Mouse (Mus musculus) brown adipose tissue, adult 24 weeks (tissue): Measurements from ENCODE around the gene Dnajc8. TPM values are rescaled to one million over a fixed set of nuclear protein-coding genes. Genes with fewer than 3 reads are reported as not detected.

ENCODE experiments used
- H3K27ac ChIP-seq: fragments of 200-500 bp; replicated peaks from 2 replicates; pipeline ENCODE4 v1.5.1; 2012; ENCODE audit warnings: low read depth, mild to moderate bottlenecking, low read length
- H3K4me1 ChIP-seq: fragments of 200-500 bp; 2 replicates; pipeline ENCODE4 v1.6.1; 2012; ENCODE audit warnings: low read length, mixed read lengths; ENCODE audit not compliant: control insufficient read depth, insufficient read depth, insufficient read length
- H3K4me3 ChIP-seq: fragments of 200-500 bp; 2 replicates; pipeline ENCODE4 v1.5.1; 2012; ENCODE audit warnings: low read depth, mild to moderate bottlenecking, low read length, moderate library complexity; ENCODE audit not compliant: insufficient read depth
- polyA plus RNA-seq: library from polyadenylated mRNA; stranded (reverse); fragments of >200 nt; gene quantifications from 2 replicates; pipeline ENCODE4 v1.2.4, GENCODE M21; 2012; ENCODE audit not compliant: missing spikeins, insufficient read depth, insufficient read length

The Dnajc8 gene
- 62.3 and 81.0 TPM in 2 replicates for polyA plus RNA-seq

DNA sequence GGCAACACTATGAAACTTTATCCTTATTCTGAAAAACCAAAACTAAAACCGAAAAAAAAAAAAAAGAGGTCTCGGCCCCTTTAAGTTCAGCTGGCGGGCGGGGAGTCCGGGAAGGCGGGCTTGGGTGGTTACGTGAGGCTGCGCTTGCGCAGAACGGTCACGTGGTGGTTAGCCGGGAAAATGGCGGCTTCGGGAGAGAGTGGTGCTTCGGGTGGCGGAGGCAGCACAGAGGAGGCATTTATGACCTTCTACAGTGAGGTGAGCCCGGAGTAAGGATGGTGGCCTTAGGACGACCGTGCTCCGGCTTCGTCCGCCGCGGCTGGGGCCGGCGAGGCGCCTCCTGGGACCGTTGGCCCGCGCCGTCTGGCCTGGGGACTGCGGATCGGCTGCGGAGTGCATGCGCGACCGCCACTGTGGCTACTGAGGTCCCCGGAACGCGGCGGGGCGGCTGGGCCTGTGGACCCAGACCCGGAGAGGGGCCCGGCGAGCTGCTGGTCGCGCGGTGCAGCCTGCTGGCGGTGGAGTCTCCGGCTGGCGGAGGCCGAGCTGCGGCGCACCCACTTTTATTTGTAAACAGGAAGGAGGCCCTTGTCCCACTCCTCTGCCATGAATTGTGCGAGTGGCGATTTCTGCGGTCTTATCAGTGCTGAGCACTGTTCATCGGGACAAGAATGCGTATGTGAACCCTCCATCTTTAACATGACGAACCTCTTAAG is at the start of gene Dnajc8:
Gene Dnajc8 (plus strand): TSS at position 145 of the 716 bp plus-strand sequence.
- Histone ChIP-seq H3K27ac (peak within 1 kb of the TSS; percentile 4; the same call in 1 of the 2 replicates), H3K4me1 (peaks cover 3% of the 10 kb centered on the region; the same call in 1 of the 2 replicates), H3K4me3 (peak within 1 kb of the TSS; percentile 75)

DNA sequence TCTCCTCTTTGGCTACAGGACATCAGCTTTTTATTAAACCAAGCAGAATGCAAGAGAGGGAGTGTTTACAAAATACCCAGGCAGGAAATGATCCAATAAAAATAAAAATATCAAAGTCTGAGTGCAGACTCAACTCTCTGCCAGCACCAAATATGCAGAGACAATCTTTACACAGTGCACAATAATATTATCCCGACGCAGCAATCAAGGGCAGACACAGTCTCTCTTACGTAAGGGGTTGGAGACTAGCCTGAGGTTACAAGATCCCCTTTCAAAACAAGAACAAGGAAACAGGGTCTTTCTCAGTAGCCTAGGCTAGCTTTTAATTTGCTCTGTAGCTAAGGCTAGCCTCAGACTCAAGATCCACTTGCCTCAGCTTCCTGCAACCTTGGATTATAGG is 46.8 kb upstream of the Dnajc8 start:
- peaks cover 14% of the 10 kb centered on the region for H3K4me1 ChIP-seq
- H3K4me3 ChIP-seq: no peak overlapping the region
- peak overlapping the region; percentile 91 for H3K27ac ChIP-seq

GRCm38 (mm10) chr4:132488976-132489375 is 46.4 kb upstream of the Dnajc8 start:
- Histone ChIP-seq H3K4me3 (no peak overlapping the region), H3K27ac (peak overlapping the region; percentile 91), H3K4me1 (peaks cover 14% of the 10 kb centered on the region)

DNA sequence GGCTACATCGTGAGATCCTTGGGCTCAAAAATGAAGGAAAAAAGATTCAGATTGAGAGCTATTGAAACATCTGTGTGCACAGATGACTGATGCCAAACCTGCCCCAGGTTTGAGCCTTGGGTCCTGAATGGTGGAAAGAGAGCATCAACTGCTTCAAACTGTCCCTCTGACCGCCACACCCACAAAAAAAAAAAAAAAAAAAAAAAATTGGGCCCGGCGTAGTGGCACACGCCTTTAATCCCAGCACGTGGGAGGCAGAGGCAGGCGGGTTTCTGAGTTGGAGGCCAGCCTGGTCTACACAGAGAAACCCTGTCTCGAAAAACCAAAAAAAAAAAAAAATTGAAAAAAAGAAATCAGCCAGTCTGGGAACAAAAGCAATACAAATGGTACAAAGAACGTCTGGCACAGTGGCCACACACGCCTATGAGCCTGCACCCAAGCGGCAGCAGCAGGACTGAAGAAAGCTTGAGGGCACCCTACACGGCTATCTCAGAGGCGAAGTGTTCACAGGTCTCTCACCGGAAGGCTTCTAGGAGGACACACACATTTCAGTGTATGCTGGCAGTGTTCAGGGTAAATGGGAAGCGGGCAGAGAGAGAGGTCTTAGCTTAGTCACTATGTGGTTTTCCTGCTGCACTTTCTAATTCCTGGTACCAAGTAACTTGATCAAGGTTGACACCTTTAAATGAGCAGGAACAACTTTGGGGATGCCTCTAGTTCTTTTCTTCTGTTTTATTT is 44.9 kb upstream of the Dnajc8 start:
- Histone ChIP-seq H3K4me1 (peaks cover 14% of the 10 kb centered on the region), H3K27ac (peak overlapping the region; percentile 91), H3K4me3 (no peak overlapping the region)

GRCm38 (mm10) chr4:132491057-132491456 is 44.3 kb upstream of the Dnajc8 start:
- Histone ChIP-seq H3K27ac (peak overlapping the region; percentile 79), H3K4me3 (no peak overlapping the region), H3K4me1 (peaks cover 14% of the 10 kb centered on the region)

DNA sequence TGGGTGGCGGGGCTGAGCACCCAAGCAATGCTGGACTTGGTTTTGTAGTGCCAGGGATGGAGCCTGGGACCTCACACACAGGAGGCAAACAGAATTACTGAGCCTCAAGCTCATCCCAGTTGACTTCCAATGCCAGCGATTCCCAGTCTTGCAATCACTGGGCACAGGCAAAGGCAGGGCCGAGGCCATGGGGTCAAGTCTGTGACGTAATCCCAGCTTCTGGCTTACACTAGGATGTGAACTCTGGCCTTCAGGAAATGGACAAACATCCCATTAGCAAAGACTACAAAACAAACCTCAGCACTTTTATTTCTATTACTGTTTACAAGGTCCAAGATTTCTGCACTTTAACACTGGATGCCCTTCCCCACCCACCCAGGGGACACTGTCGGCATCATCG is 43.6 kb upstream of the Dnajc8 start:
- Histone ChIP-seq H3K27ac (peak overlapping the region; percentile 91), H3K4me1 (peaks cover 14% of the 10 kb centered on the region), H3K4me3 (no peak overlapping the region)

DNA sequence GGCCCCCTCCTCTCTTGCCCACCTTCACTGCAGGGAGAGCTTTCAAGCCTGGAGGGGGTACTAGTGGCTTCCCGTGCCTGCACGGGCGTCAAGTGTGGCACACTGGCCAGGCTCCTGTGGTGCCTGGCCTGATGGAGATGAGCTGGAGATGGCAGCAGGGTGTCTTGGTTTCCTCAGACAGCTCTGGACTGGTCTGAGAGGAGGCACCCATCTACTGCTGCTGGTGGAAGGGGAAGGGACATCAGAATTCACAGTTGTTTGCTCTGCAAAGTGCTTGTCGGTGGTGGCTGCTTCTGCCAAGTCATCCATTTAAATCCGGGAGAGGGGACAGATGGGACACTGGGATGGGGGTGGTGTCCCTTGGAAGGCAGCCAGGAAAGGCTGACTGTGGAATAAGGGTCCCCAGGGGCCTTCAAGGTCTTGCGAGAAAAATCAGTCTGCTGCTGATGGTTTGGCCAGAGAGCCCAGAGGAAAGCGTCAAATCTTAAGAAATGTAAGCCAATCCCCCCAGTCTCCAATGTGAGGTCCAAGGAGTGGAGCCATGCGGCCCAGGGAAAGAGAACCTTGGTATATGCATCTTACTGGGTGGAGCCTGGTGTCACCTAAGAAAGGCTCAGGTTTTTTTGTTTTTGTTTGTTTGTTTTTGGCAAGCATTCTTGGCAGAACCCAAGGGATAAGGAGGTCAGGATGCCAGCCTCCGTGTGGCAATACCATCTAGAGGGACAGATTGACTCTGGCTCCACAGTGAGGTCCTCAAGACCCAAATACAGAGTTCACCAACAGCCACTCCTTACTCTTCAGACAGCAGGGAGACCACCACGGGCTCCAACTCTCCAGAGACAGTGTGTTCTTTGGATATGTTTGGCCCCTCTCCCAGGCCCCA is 42.9 kb upstream of the Dnajc8 start:
- peak overlapping the region; percentile 91 for H3K27ac ChIP-seq

GRCm38 (mm10) chr4:132494271-132494918 is 41.0 kb upstream of the Dnajc8 start:
- Histone ChIP-seq H3K27ac (no peak overlapping the region), H3K4me1 (peaks cover 14% of the 10 kb centered on the region), H3K4me3 (no peak overlapping the region)

More for the DNA sequence above, 42.9 kb upstream of the Dnajc8 start:
- Histone ChIP-seq H3K4me1 (peaks cover 14% of the 10 kb centered on the region), H3K4me3 (no peak overlapping the region)

DNA sequence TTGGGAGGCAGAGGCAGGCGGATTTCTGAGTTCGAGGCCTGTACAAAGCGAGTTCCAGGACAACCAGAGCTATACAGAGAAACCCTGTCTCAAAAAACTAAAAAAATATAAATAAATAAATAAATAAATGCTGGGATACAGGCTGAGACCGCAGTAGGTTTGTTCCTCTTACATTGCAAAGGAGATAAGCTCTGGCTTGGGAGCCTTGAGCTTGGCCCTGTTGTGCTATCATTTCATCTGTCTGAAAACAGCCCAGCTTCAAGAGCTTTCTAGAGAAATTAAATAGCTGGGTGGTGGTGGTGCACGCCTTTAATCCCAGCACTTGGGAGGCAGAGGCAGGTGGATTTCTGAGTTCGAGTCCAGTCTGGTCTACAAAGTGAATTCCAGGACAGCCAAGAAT is 33.7 kb upstream of the Dnajc8 start:
- no peak overlapping the region for H3K4me3 ChIP-seq
- no peaks in the 10 kb centered on the region for H3K4me1 ChIP-seq
- H3K27ac ChIP-seq: no peak overlapping the region

- no peak overlapping the region for H3K27ac ChIP-seq
- no peak overlapping the region for H3K4me3 ChIP-seq
- H3K4me1 ChIP-seq: no peaks in the 10 kb centered on the region
These were observed 32.0 kb upstream of the Dnajc8 start for GRCm38 (mm10) chr4:132503344-132503743.

DNA sequence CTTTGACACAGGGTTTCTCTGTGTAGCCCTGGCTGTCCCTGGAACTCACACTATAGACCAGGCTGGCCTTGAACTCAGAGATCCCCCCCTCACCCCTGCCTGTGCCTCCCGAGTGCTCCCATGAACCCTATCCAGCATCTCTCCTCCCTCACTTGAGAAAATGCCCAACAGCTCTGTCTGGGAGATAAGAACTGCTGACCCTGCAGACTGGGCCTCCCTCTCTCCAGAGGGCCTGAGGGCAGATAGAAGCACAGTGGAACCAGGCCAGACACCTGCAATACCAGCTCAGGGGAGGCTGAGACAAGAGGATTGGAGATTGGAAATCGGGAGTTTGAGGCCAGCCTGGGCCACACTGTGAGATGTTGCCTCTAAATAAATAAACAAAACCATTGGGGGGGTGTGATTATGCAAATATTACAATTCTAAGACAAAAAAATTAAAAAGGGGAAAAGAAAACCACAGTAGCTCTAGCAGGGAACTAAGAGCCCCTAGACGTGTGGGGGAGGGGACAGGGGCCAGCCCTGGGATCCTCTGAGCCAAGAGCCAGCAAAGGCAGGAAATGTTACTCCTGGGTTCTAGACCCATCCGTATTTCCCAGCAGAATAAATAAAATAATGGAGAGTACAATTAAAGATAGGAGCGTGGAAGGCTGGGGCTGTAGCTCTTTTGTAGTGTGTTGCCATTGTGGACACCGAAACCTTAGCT is 30.2 kb upstream of the Dnajc8 start:
- H3K4me3 ChIP-seq: no peak overlapping the region
- no peak overlapping the region for H3K27ac ChIP-seq
- H3K4me1 ChIP-seq: no peaks in the 10 kb centered on the region

DNA sequence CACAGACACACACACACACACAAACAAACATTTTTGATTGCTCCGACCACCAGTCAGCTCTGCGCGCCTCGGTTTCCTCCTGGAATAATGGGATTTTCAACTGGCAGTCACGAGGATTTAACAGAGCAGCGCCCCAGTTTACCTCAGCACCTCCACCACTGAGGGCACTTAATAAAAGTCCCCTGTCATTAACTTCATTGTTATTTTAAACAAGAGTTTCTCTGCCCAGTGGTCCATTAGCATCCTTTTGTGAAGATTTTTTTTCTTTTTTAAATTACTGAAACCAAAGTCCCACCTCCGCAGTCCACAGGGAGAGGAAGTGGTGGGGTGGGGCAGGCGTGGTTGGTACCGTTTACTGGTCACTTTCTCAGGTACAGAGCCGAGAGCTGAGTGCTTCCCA is 29.6 kb upstream of the Dnajc8 start:
- Histone ChIP-seq H3K27ac (no peak overlapping the region), H3K4me3 (no peak overlapping the region), H3K4me1 (no peaks in the 10 kb centered on the region)

GRCm38 (mm10) chr4:132506250-132506649 is 29.1 kb upstream of the Dnajc8 start:
- H3K4me3 ChIP-seq: no peak overlapping the region
- H3K4me1 ChIP-seq: no peaks in the 10 kb centered on the region
- no peak overlapping the region for H3K27ac ChIP-seq

DNA sequence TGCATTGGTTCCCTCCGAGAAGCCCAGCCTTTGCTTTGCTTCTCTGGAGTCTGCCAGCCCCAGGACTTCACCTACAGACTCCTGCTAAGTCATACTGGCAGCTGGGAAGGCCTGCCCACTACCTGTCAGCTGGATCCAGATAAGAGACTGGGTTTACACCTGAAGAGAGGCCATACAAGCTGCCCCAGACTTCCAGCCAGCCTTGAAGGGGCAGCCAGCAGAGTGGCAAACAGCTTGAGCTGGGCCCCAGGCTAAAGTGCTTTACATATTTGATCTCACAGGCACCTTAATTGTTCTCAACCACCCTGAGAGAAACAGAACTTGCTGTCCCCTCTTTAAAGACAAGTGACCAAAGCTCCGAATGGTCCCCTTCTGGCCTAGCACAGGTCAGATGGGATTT is 28.1 kb upstream of the Dnajc8 start:
- no peak overlapping the region for H3K4me3 ChIP-seq
- H3K4me1 ChIP-seq: no peaks in the 10 kb centered on the region
- no peak overlapping the region for H3K27ac ChIP-seq
